Mouse (Mus musculus): Measurements from ENCODE around the gene Slc22a23. TPM values are rescaled to one million over a fixed set of nuclear protein-coding genes. Genes with fewer than 3 reads are reported as not detected.

Gene Slc22a23
- total and polyA plus RNA-seq, 2 experiments from 2014 or later = 14.9 to 145 TPM

GRCm38 (mm10) chr13:34239371-34240086 is 105.5 kb downstream of the Slc22a23 start:
- WGBS = 20% methylated on average over 11 of the region's 11 CpGs
- no peak overlapping the region for H3K27ac ChIP-seq (ENCODE audit: low read depth, low read length)
- no peaks in the 10 kb centered on the region for H3K9me3 ChIP-seq (ENCODE audit: low read length)
- ATAC-seq (ENCODE audit: low FRiP score) (no peak), DNase-seq (ENCODE audit: low spot score) (no peak)
- H3K27me3 ChIP-seq (ENCODE audit: insufficient read depth, low read length) = no peaks in the 10 kb centered on the region
- H3K4me3 ChIP-seq (ENCODE audit: low read depth, low read length) = no peak overlapping the region
- TF ChIP-seq CTCF (IDR thresholded peaks at IDR 0.05) = no peak
- H3K36me3 ChIP-seq (ENCODE audit: insufficient read depth, low read length) = no peaks in the 10 kb centered on the region
- no peak overlapping the region for H3K9ac ChIP-seq (replicated peaks; ENCODE audit: low read length, poor library complexity, severe bottlenecking)
- H3K4me1 ChIP-seq (ENCODE audit: insufficient read depth, low read length) = peaks cover 9% of the 10 kb centered on the region; the same call in 1 of the 2 replicates
- no peak overlapping the region for H3K4me2 ChIP-seq (ENCODE audit: low read depth, low read length, poor library complexity, severe bottlenecking)

- Histone ChIP-seq H3K27ac (ENCODE audit: low read depth, low read length) (no peak overlapping the region), H3K4me2 (ENCODE audit: low read depth, low read length, poor library complexity, severe bottlenecking) (no peak overlapping the region), H3K4me1 (ENCODE audit: insufficient read depth, low read length) (peaks cover 9% of the 10 kb centered on the region; the same call in 1 of the 2 replicates), H3K4me3 (ENCODE audit: low read depth, low read length) (no peak overlapping the region), H3K36me3 (ENCODE audit: insufficient read depth, low read length) (no peaks in the 10 kb centered on the region), H3K27me3 (ENCODE audit: insufficient read depth, low read length) (no peaks in the 10 kb centered on the region), H3K9ac (replicated peaks; ENCODE audit: low read length, poor library complexity, severe bottlenecking) (no peak overlapping the region), H3K9me3 (ENCODE audit: low read length) (no peaks in the 10 kb centered on the region)
- ATAC-seq (ENCODE audit: low FRiP score) = no peak; the same call in 1 of the 2 replicates
- no peak for TF ChIP-seq CTCF (IDR thresholded peaks at IDR 0.05)
- 12% methylated on average over 14 of the region's 14 CpGs for WGBS
- peak; percentile 20 for DNase-seq (ENCODE audit: low spot score)
Observed at GRCm38 (mm10) chr13:34238646-34239290, 106.2 kb downstream of the Slc22a23 start.

- WGBS = 88% methylated on average over 6 of the region's 6 CpGs
- no peak overlapping the region for H3K4me3 ChIP-seq (ENCODE audit: low read depth, low read length)
- DNase-seq (ENCODE audit: low spot score) (no peak), ATAC-seq (ENCODE audit: low FRiP score) (no peak)
- 0 out of 2 replicates have a peak, but pooled peaks cover 9% of the 10 kb centered on the region for H3K4me1 ChIP-seq (ENCODE audit: insufficient read depth, low read length)
- TF ChIP-seq CTCF (IDR thresholded peaks at IDR 0.05) = no peak
- no peaks in the 10 kb centered on the region for H3K36me3 ChIP-seq (ENCODE audit: insufficient read depth, low read length)
- H3K9me3 ChIP-seq (ENCODE audit: low read length) = no peaks in the 10 kb centered on the region
- no peaks in the 10 kb centered on the region for H3K27me3 ChIP-seq (ENCODE audit: insufficient read depth, low read length)
- no peak overlapping the region for H3K9ac ChIP-seq (replicated peaks; ENCODE audit: low read length, poor library complexity, severe bottlenecking)
- no peak overlapping the region for H3K27ac ChIP-seq (ENCODE audit: low read depth, low read length)
- no peak overlapping the region for H3K4me2 ChIP-seq (ENCODE audit: low read depth, low read length, poor library complexity, severe bottlenecking)
Observed at GRCm38 (mm10) chr13:34235056-34235455, 109.9 kb downstream of the Slc22a23 start.

GRCm38 (mm10) chr13:34234439-34234838 is 110.5 kb downstream of the Slc22a23 start:
- Histone ChIP-seq H3K4me1 (ENCODE audit: insufficient read depth, low read length) (0 out of 2 replicates have a peak, but pooled peaks cover 9% of the 10 kb centered on the region), H3K9ac (replicated peaks; ENCODE audit: low read length, poor library complexity, severe bottlenecking) (no peak overlapping the region), H3K9me3 (ENCODE audit: low read length) (no peaks in the 10 kb centered on the region), H3K27me3 (ENCODE audit: insufficient read depth, low read length) (no peaks in the 10 kb centered on the region), H3K27ac (ENCODE audit: low read depth, low read length) (no peak overlapping the region), H3K36me3 (ENCODE audit: insufficient read depth, low read length) (no peaks in the 10 kb centered on the region), H3K4me2 (ENCODE audit: low read depth, low read length, poor library complexity, severe bottlenecking) (no peak overlapping the region), H3K4me3 (ENCODE audit: low read depth, low read length) (no peak overlapping the region)
- no peak for DNase-seq (ENCODE audit: low spot score)
- no peak for TF ChIP-seq CTCF (IDR thresholded peaks at IDR 0.05)
- WGBS = 54% methylated on average over 5 of the region's 5 CpGs
- no peak for ATAC-seq (ENCODE audit: low FRiP score)

GRCm38 (mm10) chr13:34232992-34233391 is 112.0 kb downstream of the Slc22a23 start:
- H3K36me3 ChIP-seq (ENCODE audit: insufficient read depth, low read length) = no peaks in the 10 kb centered on the region
- 0 out of 2 replicates have a peak, but pooled peaks cover under 1% of the 10 kb centered on the region for H3K4me1 ChIP-seq (ENCODE audit: insufficient read depth, low read length)
- ATAC-seq (ENCODE audit: low FRiP score) (no peak), DNase-seq (ENCODE audit: low spot score) (no peak)
- no peaks in the 10 kb centered on the region for H3K9me3 ChIP-seq (ENCODE audit: low read length)
- WGBS = 70% methylated on average over 6 of the region's 6 CpGs
- no peak overlapping the region for H3K4me3 ChIP-seq (ENCODE audit: low read depth, low read length)
- H3K27me3 ChIP-seq (ENCODE audit: insufficient read depth, low read length) = no peaks in the 10 kb centered on the region
- TF ChIP-seq CTCF (IDR thresholded peaks at IDR 0.05) = no peak
- H3K4me2 ChIP-seq (ENCODE audit: low read depth, low read length, poor library complexity, severe bottlenecking) = no peak overlapping the region
- H3K27ac ChIP-seq (ENCODE audit: low read depth, low read length) = no peak overlapping the region
- no peak overlapping the region for H3K9ac ChIP-seq (replicated peaks; ENCODE audit: low read length, poor library complexity, severe bottlenecking)

GRCm38 (mm10) chr13:34228905-34229304 is 116.1 kb downstream of the Slc22a23 start:
- Histone ChIP-seq H3K9me3 (ENCODE audit: low read length) (no peaks in the 10 kb centered on the region), H3K4me3 (ENCODE audit: low read depth, low read length) (no peak overlapping the region), H3K36me3 (ENCODE audit: insufficient read depth, low read length) (no peaks in the 10 kb centered on the region), H3K9ac (replicated peaks; ENCODE audit: low read length, poor library complexity, severe bottlenecking) (no peak overlapping the region), H3K4me2 (ENCODE audit: low read depth, low read length, poor library complexity, severe bottlenecking) (no peak overlapping the region), H3K27me3 (ENCODE audit: insufficient read depth, low read length) (no peaks in the 10 kb centered on the region), H3K4me1 (ENCODE audit: insufficient read depth, low read length) (no peaks in the 10 kb centered on the region), H3K27ac (ENCODE audit: low read depth, low read length) (no peak overlapping the region)
- no peak for DNase-seq (ENCODE audit: low spot score)
- no peak for TF ChIP-seq CTCF (IDR thresholded peaks at IDR 0.05)
- ATAC-seq (ENCODE audit: low FRiP score) = no peak
- WGBS = 69% methylated on average over 4 of the region's 4 CpGs

All from midbrain, postnatal 0 days (tissue).